Mouse (Mus musculus) liver, embryonic 12.5 days (tissue): ENCODE measurements around the gene Tbc1d32. TPM values are rescaled to one million over a fixed set of nuclear protein-coding genes. Genes with fewer than 3 reads are reported as not detected.

ENCODE experiments used
- ATAC-seq: fragments of 200-750 bp; cut with Nextera tagmentation; 2 replicates; pipeline ENCODE4 v1.8.0; 2017; ENCODE audit warnings: moderate number of reproducible peaks, mild to moderate bottlenecking, moderate library complexity
- H3K27ac ChIP-seq: fragments of 300-500 bp; sonication (generic); 2 replicates; pipeline ENCODE4 v1.5.1; 2016; ENCODE audit warnings: mild to moderate bottlenecking
- H3K27me3 ChIP-seq: fragments of 300-500 bp; sonication (generic); replicated peaks from 2 replicates; pipeline ENCODE4 v1.6.1; 2016; ENCODE audit warnings: mild to moderate bottlenecking, moderate library complexity
- H3K36me3 ChIP-seq: fragments of 300-500 bp; sonication (generic); 2 replicates; pipeline ENCODE4 v1.6.1; 2016; ENCODE audit warnings: mild to moderate bottlenecking, moderate library complexity
- H3K4me1 ChIP-seq: fragments of 300-500 bp; sonication (generic); 2 replicates; pipeline ENCODE4 v1.6.1; 2016
- H3K4me2 ChIP-seq: fragments of 300-500 bp; sonication (generic); 2 replicates; pipeline ENCODE4 v1.6.1; 2016; ENCODE audit warnings: mild to moderate bottlenecking, moderate library complexity
- H3K4me3 ChIP-seq: fragments of 300-500 bp; sonication (generic); 2 replicates; pipeline ENCODE4 v1.5.1; 2016; ENCODE audit warnings: mild to moderate bottlenecking, moderate library complexity
- H3K9ac ChIP-seq: fragments of 300-500 bp; sonication (generic); 2 replicates; pipeline ENCODE4 v1.6.1; 2016; ENCODE audit warnings: mild to moderate bottlenecking, moderate library complexity
- H3K9me3 ChIP-seq: fragments of 300-500 bp; sonication (generic); replicated peaks from 2 replicates; pipeline ENCODE4 v1.6.1; 2016; ENCODE audit warnings: mild to moderate bottlenecking, moderate library complexity
- WGBS: fragments of 180-500 bp; shearing (Covaris S2); methylation state at CpG from one replicate; pipeline ENCODE4 v1.1.7; 2016; ENCODE audit not compliant: insufficient replicate concordance; 5-methylcytosine and 5-hydroxymethylcytosine counted together
- polyA plus RNA-seq: library from polyadenylated mRNA; unstranded; fragments of >200 nt; fragmentation: Nextera tagmentation; extraction: Ambion mirVana; gene quantifications from 2 replicates; pipeline ENCODE4 v1.2.1, GENCODE M21; 2016

Gene Tbc1d32
- polyA plus RNA-seq, 1 experiment from 2014 or later, result 1.2 TPM

GRCm38 (mm10) chr10:56165758-56166157 lies 62.7 kb downstream of the Tbc1d32 start:
- 75% methylated on average over 4 of the region's 4 CpGs for WGBS
- Histone ChIP-seq H3K36me3 (no peaks in the 10 kb centered on the region), H3K4me3 (no peak overlapping the region), H3K4me1 (no peaks in the 10 kb centered on the region), H3K4me2 (no peak overlapping the region), H3K9ac (no peak overlapping the region), H3K9me3 (no peaks in the 10 kb centered on the region), H3K27me3 (no peaks in the 10 kb centered on the region), H3K27ac (no peak overlapping the region)
- ATAC-seq, result no peak

DNA sequence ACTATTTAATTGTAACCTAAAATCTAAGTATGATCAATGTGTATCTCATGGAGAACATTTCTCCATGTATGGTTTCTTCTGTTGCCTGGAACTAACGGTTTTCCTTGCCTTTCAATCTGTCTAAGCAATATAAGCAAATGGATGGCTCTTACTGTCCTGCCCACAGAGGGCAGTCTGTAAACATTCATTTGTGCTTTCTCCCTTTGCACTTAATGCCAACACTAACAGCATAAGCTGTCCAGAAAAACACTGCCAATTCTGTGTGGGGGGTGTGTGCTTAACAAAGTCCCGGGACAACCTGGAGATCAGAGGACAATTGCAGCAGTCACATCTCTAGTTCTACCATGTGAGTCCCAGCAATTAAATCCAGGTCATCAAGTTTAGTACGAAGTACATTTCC lies 64.1 kb downstream of the Tbc1d32 start:
- Histone ChIP-seq H3K4me1 (no peaks in the 10 kb centered on the region), H3K4me3 (no peak overlapping the region), H3K9me3 (no peaks in the 10 kb centered on the region), H3K9ac (no peak overlapping the region), H3K27ac (no peak overlapping the region), H3K36me3 (no peaks in the 10 kb centered on the region), H3K4me2 (no peak overlapping the region), H3K27me3 (no peaks in the 10 kb centered on the region)
- WGBS, result 67% methylated on average over 3 of the region's 3 CpGs
- ATAC-seq, result no peak

GRCm38 (mm10) chr10:56158748-56159147 lies 69.7 kb downstream of the Tbc1d32 start:
- Histone ChIP-seq H3K27me3 (no peaks in the 10 kb centered on the region), H3K36me3 (no peaks in the 10 kb centered on the region), H3K4me2 (no peak overlapping the region), H3K4me3 (no peak overlapping the region), H3K9ac (no peak overlapping the region), H3K27ac (no peak overlapping the region), H3K4me1 (no peaks in the 10 kb centered on the region), H3K9me3 (no peaks in the 10 kb centered on the region)
- WGBS, result 69% methylated on average over 2 of the region's 2 CpGs
- no peak for ATAC-seq

DNA sequence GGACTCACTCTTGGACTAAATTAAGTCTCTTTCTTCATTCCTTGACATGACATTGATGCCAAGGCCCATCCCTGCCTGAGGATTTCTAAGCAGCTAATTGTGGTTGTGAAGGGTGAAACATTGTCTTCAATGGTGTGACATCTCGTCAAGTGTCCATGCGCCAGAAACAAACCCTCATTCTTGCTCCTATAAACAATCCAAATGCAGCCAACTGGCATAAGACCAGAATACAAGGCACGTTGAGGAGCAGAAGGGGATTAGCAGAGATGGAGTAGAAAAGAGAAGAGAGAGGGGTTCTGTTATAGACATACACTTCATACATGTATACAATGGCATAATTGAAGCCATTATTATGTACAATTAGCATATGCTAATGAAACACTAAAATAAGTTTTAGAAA lies 70.3 kb downstream of the Tbc1d32 start:
- H3K27me3 ChIP-seq, result no peaks in the 10 kb centered on the region
- whole genome bisulfite sequencing, result 75% methylated on average over 3 of the region's 3 CpGs
- no peak overlapping the region for H3K4me2 ChIP-seq
- H3K9ac ChIP-seq, result no peak overlapping the region
- H3K27ac ChIP-seq, result no peak overlapping the region
- ATAC-seq, result no peak
- no peaks in the 10 kb centered on the region for H3K9me3 ChIP-seq
- H3K36me3 ChIP-seq, result no peaks in the 10 kb centered on the region
- H3K4me3 ChIP-seq, result no peak overlapping the region
- no peaks in the 10 kb centered on the region for H3K4me1 ChIP-seq

DNA sequence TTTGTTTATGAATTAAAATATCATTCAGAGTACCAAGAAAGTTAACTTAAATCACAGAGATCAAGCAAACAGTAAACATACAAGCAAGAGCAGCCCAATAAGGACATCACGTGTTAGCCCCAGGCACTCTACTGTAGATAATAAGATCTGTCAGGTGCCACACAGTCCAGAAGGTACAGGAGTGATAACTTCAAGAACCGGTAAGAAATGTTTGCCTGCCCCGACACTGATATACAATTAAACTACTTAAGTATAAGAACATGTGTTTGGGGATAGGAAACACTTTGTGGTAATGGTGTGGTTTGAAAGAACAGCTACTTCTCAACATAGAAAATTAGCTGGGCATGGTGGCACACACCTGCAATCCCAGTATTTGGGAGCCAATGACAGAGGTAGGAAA lies 71.5 kb downstream of the Tbc1d32 start:
- Histone ChIP-seq H3K4me2 (no peak overlapping the region), H3K27ac (no peak overlapping the region), H3K4me1 (no peaks in the 10 kb centered on the region), H3K4me3 (no peak overlapping the region), H3K27me3 (no peaks in the 10 kb centered on the region), H3K9me3 (no peaks in the 10 kb centered on the region), H3K9ac (no peak overlapping the region), H3K36me3 (no peaks in the 10 kb centered on the region)
- 0 out of 2 replicates have a peak, but pooled peaks have one; percentile 37 for ATAC-seq
- 53% methylated on average over 3 of the region's 3 CpGs for WGBS

DNA sequence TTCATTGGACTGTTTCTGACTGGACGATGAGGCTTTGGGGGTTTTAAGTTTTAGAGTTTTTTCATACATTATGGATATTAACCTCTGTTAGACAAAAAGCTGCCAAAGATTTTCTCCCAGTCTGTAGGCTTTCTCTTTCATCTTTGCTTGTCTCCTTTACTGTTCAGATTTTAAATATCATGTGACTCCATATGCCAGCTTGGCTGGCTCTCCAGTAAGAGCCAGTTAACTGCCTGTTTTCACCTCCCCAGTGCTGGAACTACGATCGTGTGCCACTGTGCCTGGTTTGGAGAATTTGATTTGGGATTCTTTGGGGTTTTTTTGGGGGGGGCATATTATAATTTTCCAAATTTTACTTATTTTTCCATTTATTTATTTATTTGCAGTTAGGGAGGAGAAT lies 79.6 kb downstream of the Tbc1d32 start:
- no peak overlapping the region for H3K9ac ChIP-seq
- H3K36me3 ChIP-seq, result no peaks in the 10 kb centered on the region
- H3K4me1 ChIP-seq, result no peaks in the 10 kb centered on the region
- no peak overlapping the region for H3K4me3 ChIP-seq
- no peaks in the 10 kb centered on the region for H3K27me3 ChIP-seq
- ATAC-seq, result no peak
- no peak overlapping the region for H3K27ac ChIP-seq
- 75% methylated on average over 3 of the region's 3 CpGs for WGBS
- H3K4me2 ChIP-seq, result no peak overlapping the region
- no peaks in the 10 kb centered on the region for H3K9me3 ChIP-seq

DNA sequence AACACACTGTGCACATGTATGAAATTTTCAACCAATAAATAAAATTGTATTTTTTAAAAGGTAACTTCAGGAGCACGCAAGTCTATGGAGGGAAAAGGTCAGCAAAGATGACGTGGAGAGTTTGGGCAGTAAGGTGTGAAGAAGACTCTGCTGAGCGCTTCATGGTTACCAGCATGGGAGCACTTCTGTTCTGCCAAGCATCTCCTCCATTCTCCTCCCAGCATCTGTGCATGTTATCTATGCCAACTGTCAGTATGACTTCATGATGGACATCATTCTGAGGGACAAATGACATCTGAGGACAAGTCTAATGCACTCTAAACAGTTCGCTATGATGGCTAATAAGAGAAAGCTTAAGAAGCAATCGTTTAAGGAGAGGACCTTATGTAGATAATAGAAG lies 91.3 kb downstream of the Tbc1d32 start:
- Histone ChIP-seq H3K36me3 (no peaks in the 10 kb centered on the region), H3K4me2 (no peak overlapping the region), H3K4me1 (no peaks in the 10 kb centered on the region), H3K27me3 (no peaks in the 10 kb centered on the region), H3K4me3 (no peak overlapping the region), H3K27ac (no peak overlapping the region), H3K9ac (no peak overlapping the region), H3K9me3 (no peaks in the 10 kb centered on the region)
- ATAC-seq, result no peak
- 78% methylated on average over 5 of the region's 5 CpGs for WGBS

GRCm38 (mm10) chr10:56129642-56130041 lies 98.8 kb downstream of the Tbc1d32 start:
- H3K4me1 ChIP-seq, result no peaks in the 10 kb centered on the region
- no peak overlapping the region for H3K4me2 ChIP-seq
- no peaks in the 10 kb centered on the region for H3K9me3 ChIP-seq
- no peak for ATAC-seq
- H3K9ac ChIP-seq, result no peak overlapping the region
- no peak overlapping the region for H3K4me3 ChIP-seq
- 76% methylated on average over 2 of the region's 2 CpGs for WGBS
- no peak overlapping the region for H3K27ac ChIP-seq
- no peaks in the 10 kb centered on the region for H3K36me3 ChIP-seq
- H3K27me3 ChIP-seq, result no peaks in the 10 kb centered on the region

- no peak for ATAC-seq
- no peak overlapping the region for H3K27ac ChIP-seq
- no peaks in the 10 kb centered on the region for H3K4me1 ChIP-seq
- no peaks in the 10 kb centered on the region for H3K27me3 ChIP-seq
- H3K9ac ChIP-seq, result no peak overlapping the region
- no peak overlapping the region for H3K4me2 ChIP-seq
- H3K36me3 ChIP-seq, result no peaks in the 10 kb centered on the region
- WGBS, result 72% methylated on average over 1 of the region's 1 CpGs
- no peaks in the 10 kb centered on the region for H3K9me3 ChIP-seq
- H3K4me3 ChIP-seq, result no peak overlapping the region
These were observed 101.5 kb downstream of the Tbc1d32 start for GRCm38 (mm10) chr10:56126972-56127371.

DNA sequence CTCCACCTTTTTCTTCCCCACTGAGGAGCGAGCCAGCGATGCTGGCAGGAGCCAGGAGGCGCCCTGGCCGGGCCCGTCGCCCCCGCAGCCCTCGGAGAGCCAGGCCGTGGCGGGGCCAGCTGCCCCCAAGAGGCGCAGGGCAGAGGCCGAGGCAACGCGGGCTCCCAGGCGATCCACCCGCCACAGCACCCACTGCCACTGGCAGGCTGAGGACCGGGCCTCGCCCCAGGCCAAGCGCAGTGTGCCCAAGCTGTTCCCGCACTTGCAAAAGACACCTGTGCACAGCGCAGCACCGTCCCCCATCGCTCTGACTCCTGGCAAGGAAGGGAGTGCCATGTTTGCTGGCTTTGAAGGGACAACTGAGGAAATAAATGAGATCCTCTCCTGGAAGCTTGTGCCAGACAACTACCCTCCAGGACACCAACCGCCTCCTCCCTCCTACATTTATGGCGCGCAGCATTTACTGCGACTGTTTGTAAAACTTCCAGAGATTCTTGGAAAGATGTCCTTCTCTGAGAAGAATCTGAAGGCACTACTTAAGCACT lies 112.8 kb downstream of the Tbc1d32 start:
- peak overlapping the region; percentile 62 for H3K4me3 ChIP-seq
- H3K9me3 ChIP-seq, result no peaks in the 10 kb centered on the region
- H3K36me3 ChIP-seq, result no peaks in the 10 kb centered on the region
- peak overlapping the region; percentile 82 for H3K4me2 ChIP-seq
- peaks cover 10% of the 10 kb centered on the region for H3K4me1 ChIP-seq
- H3K27me3 ChIP-seq, result peaks cover 10% of the 10 kb centered on the region
- no peak overlapping the region for H3K27ac ChIP-seq
- peak overlapping the region; percentile 54; the same call in 1 of the 2 replicates for H3K9ac ChIP-seq
- ATAC-seq, result peak; percentile 74
- 25% methylated on average over 27 of the region's 27 CpGs for WGBS

GRCm38 (mm10) chr10:56114951-56115635 lies 113.4 kb downstream of the Tbc1d32 start:
- Histone ChIP-seq H3K36me3 (no peaks in the 10 kb centered on the region), H3K4me2 (peak overlapping the region; percentile 82), H3K27me3 (peaks cover 10% of the 10 kb centered on the region), H3K27ac (no peak overlapping the region), H3K4me1 (peaks cover 10% of the 10 kb centered on the region), H3K4me3 (peak overlapping the region; percentile 62), H3K9ac (peak overlapping the region; percentile 54; the same call in 1 of the 2 replicates), H3K9me3 (no peaks in the 10 kb centered on the region)
- ATAC-seq, result peak; percentile 68
- 3% methylated on average over 50 of the region's 50 CpGs for WGBS

DNA sequence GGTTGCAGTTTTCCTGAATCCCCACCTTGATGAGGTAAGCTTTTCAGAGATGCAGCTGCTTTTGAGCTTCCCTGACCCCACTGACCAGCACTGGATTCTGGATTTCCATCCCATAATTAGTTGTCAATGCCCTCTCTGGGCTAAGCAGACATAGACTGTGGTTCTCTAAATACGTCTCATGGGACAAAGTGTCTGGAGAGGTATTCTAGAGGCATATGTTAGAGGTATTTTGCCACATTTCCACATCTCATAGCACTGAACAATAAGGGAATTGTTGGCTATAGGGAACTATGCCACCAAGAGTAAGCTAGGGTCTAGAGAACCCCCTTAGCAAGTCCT lies 121.5 kb downstream of the Tbc1d32 start:
- no peaks in the 10 kb centered on the region for H3K9me3 ChIP-seq
- peaks cover 7% of the 10 kb centered on the region; the same call in 1 of the 2 replicates for H3K4me1 ChIP-seq
- no peaks in the 10 kb centered on the region for H3K36me3 ChIP-seq
- H3K4me3 ChIP-seq, result peak overlapping the region; percentile 52
- WGBS, result 41% methylated on average over 1 of the region's 1 CpGs
- H3K27ac ChIP-seq, result no peak overlapping the region
- H3K4me2 ChIP-seq, result peak overlapping the region; percentile 62
- H3K9ac ChIP-seq, result peak overlapping the region; percentile 66
- no peaks in the 10 kb centered on the region for H3K27me3 ChIP-seq
- ATAC-seq, result peak; percentile 51
